Mouse (Mus musculus): ENCODE results near the gene Mrps36. TPM values are rescaled to one million over a fixed set of nuclear protein-coding genes. Genes with fewer than 3 reads are reported as not detected.

The Mrps36 gene
- polyA plus RNA-seq, 1 experiment from 2014 or later = 136 TPM

- no peak for TF ChIP-seq CTCF (IDR thresholded peaks at IDR 0.05)
These were observed 30.2 kb upstream of the Mrps36 start for GRCm38 (mm10) chr13:100774704-100775103.

GRCm38 (mm10) chr13:100755329-100755728, 10.9 kb upstream of the Mrps36 start:
- in situ Hi-C loops (cut with MboI; ENCODE audit: low pct_unique_long_range_greater_than_20kb) = no loop called here
- DNase-seq (ENCODE audit: low read depth, low spot score) (no peak), ATAC-seq (no peak)
- ChIA-PET POLR2A (interaction anchor here (1.0 kb wide), 1 partner anchor 11 kb away, joined by 3 read pairs; the partner anchor contains the start of gene Mrps36), CTCF (no interaction called here)
- no peaks in the 10 kb centered on the region for H3K27me3 ChIP-seq
- TF ChIP-seq CTCF (IDR thresholded peaks at IDR 0.05) = no peak

More at GRCm38 (mm10) chr13:100774704-100775103, 30.2 kb upstream of the Mrps36 start:
- no peaks in the 10 kb centered on the region for H3K27me3 ChIP-seq
- ChIA-PET CTCF (no interaction called here), POLR2A (no interaction called here)
- ATAC-seq (no peak), DNase-seq (ENCODE audit: low read depth, low spot score) (no peak)
- in situ Hi-C loops (cut with MboI; ENCODE audit: low pct_unique_long_range_greater_than_20kb) = no loop called here

- ChIA-PET POLR2A (no interaction called here), CTCF (no interaction called here)
- no peak for TF ChIP-seq CTCF (IDR thresholded peaks at IDR 0.05)
- no peaks in the 10 kb centered on the region for H3K27me3 ChIP-seq
- ATAC-seq (no peak), DNase-seq (ENCODE audit: low read depth, low spot score) (no peak)
- in situ Hi-C loops (cut with MboI; ENCODE audit: low pct_unique_long_range_greater_than_20kb) = no loop called here
These were observed 9.7 kb upstream of the Mrps36 start for GRCm38 (mm10) chr13:100754186-100754585.

- TF ChIP-seq CTCF (IDR thresholded peaks at IDR 0.05) = no peak
- ChIA-PET POLR2A (no interaction called here), CTCF (no interaction called here)
- ATAC-seq (no peak), DNase-seq (ENCODE audit: low read depth, low spot score) (no peak)
- no peaks in the 10 kb centered on the region for H3K27me3 ChIP-seq
- in situ Hi-C loops (cut with MboI; ENCODE audit: low pct_unique_long_range_greater_than_20kb) = no loop called here
These were observed 8.6 kb upstream of the Mrps36 start for GRCm38 (mm10) chr13:100753011-100753410.

GRCm38 (mm10) chr13:100752529-100752928, 8.1 kb upstream of the Mrps36 start:
- ChIA-PET CTCF (no interaction called here), POLR2A (no interaction called here)
- in situ Hi-C loops (cut with MboI; ENCODE audit: low pct_unique_long_range_greater_than_20kb) = no loop called here
- TF ChIP-seq CTCF (IDR thresholded peaks at IDR 0.05) = no peak
- DNase-seq (ENCODE audit: low read depth, low spot score) (no peak), ATAC-seq (no peak)
- no peaks in the 10 kb centered on the region for H3K27me3 ChIP-seq

GRCm38 (mm10) chr13:100751402-100751801, 6.9 kb upstream of the Mrps36 start:
- no peak for ATAC-seq

GRCm38 (mm10) chr13:100750799-100751198, 6.3 kb upstream of the Mrps36 start:
- TF ChIP-seq CTCF (IDR thresholded peaks at IDR 0.05) = no peak
- CTCF ChIA-PET = no interaction called here
- POLR2A ChIA-PET = no interaction called here
- in situ Hi-C loops (cut with MboI; ENCODE audit: low pct_unique_long_range_greater_than_20kb) = no loop called here
- no peaks in the 10 kb centered on the region for H3K27me3 ChIP-seq
- ATAC-seq (no peak), DNase-seq (ENCODE audit: low read depth, low spot score) (no peak)

More at GRCm38 (mm10) chr13:100751402-100751801, 6.9 kb upstream of the Mrps36 start:
- no peak for DNase-seq (ENCODE audit: low read depth, low spot score)
- ChIA-PET POLR2A (no interaction called here), CTCF (no interaction called here)
- no peak for TF ChIP-seq CTCF (IDR thresholded peaks at IDR 0.05)
- no peaks in the 10 kb centered on the region for H3K27me3 ChIP-seq
- in situ Hi-C loops (cut with MboI; ENCODE audit: low pct_unique_long_range_greater_than_20kb) = no loop called here

- ChIA-PET POLR2A (no interaction called here), CTCF (no interaction called here)
- in situ Hi-C loops (cut with MboI; ENCODE audit: low pct_unique_long_range_greater_than_20kb) = no loop called here
- ATAC-seq (no peak), DNase-seq (ENCODE audit: low read depth, low spot score) (no peak)
- no peaks in the 10 kb centered on the region for H3K27me3 ChIP-seq
- TF ChIP-seq CTCF (IDR thresholded peaks at IDR 0.05) = no peak
These were observed 4.2 kb upstream of the Mrps36 start for GRCm38 (mm10) chr13:100748638-100749037.

GRCm38 (mm10) chr13:100746090-100746489, 1.6 kb upstream of the Mrps36 start:
- POLR2A ChIA-PET = no interaction called here
- in situ Hi-C loops (cut with MboI; ENCODE audit: low pct_unique_long_range_greater_than_20kb) = no loop called here
- no peak for TF ChIP-seq CTCF (IDR thresholded peaks at IDR 0.05)

GRCm38 (mm10) chr13:100743346-100744035, 968 bp downstream of the Mrps36 start:
- no peak for TF ChIP-seq CTCF (IDR thresholded peaks at IDR 0.05)
- in situ Hi-C loops (cut with MboI; ENCODE audit: low pct_unique_long_range_greater_than_20kb) = no loop called here
- ATAC-seq (peak; percentile 13), DNase-seq (ENCODE audit: low read depth, low spot score) (peak; percentile 65)
- no peaks in the 10 kb centered on the region for H3K27me3 ChIP-seq
- ChIA-PET CTCF (interaction anchor here (1.3 to 1.6 kb wide), 2 partner anchors 8 to 21 kb away, joined by 3 to 7 read pairs; no protein-coding TSS in a partner anchor), POLR2A (interaction anchor here (0.7 to 1.1 kb wide), 4 partner anchors 12 to 42 kb away, joined by 3 to 5 read pairs (median 4); partner anchors contain the start of genes Ccnb1 and Cenph)

More at GRCm38 (mm10) chr13:100746090-100746489, 1.6 kb upstream of the Mrps36 start:
- no peaks in the 10 kb centered on the region for H3K27me3 ChIP-seq
- no peak for ATAC-seq
- no peak for DNase-seq (ENCODE audit: low read depth, low spot score)
- CTCF ChIA-PET = interaction anchor here (0.6 to 1.8 kb wide), 2 partner anchors 16 to 85 kb away, joined by 3 to 4 read pairs; no protein-coding TSS in a partner anchor

GRCm38 (mm10) chr13:100742831-100743230, 1.6 kb downstream of the Mrps36 start:
- CTCF ChIA-PET = no interaction called here
- ATAC-seq (no peak), DNase-seq (ENCODE audit: low read depth, low spot score) (no peak)
- POLR2A ChIA-PET = interaction anchor here (1.1 kb wide), 1 partner anchor 33 kb away, joined by 3 read pairs; the partner anchor contains the start of gene Cenph
- TF ChIP-seq CTCF (IDR thresholded peaks at IDR 0.05) = no peak
- in situ Hi-C loops (cut with MboI; ENCODE audit: low pct_unique_long_range_greater_than_20kb) = no loop called here
- H3K27me3 ChIP-seq = no peaks in the 10 kb centered on the region

All from Patski (cell line).